Mouse (Mus musculus): ENCODE measurements around the gene Abcc3. TPM values are rescaled to one million over a fixed set of nuclear protein-coding genes. Genes with fewer than 3 reads are reported as not detected.

Abcc3 gene
- polyA plus RNA-seq, 1 experiment, result 6.3 TPM

DNA sequence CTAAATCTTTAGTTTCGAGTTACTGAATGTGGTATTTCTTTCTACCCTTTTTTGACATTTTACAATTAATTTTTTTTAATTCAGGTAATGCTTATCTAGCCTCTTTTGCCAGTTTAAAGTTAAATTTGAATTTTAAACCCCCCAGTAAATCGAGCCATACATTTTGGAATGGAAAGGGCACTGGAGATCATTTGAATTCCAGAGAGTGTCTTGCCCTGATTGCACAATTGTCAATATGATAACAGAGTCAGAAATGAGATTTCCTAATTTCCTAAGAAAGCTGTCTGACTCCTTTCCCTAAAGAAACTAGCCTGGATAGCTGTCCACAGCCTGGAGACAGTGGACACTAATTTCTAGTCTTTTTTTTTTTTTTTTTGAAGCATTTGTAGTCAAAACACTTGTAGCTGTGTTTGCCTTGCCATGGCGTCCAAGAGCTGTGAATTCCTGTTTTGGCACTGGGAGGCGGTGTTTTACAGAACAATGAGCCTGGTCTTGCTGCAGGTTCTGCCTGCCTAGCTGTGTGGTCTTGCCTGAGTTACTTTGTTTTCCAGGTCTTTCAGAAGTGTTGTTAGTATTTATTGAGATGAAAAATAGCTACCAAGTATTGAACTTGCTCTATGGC lies 63.4 kb downstream of the Abcc3 start:
- no peaks in the 10 kb centered on the region for H3K9me3 ChIP-seq
- no peak for TF ChIP-seq GATA1 (IDR thresholded peaks at IDR 0.05; ENCODE audit: borderline replicate concordance, low read length)
- TF ChIP-seq FLI1 (IDR thresholded peaks at IDR 0.05; ENCODE audit: low read length), result no peak
- no peaks in the 10 kb centered on the region for H3K27me3 ChIP-seq (replicated peaks)
- H3K4me1 ChIP-seq, result peaks cover 18% of the 10 kb centered on the region
- no peak overlapping the region for H3K4me3 ChIP-seq (replicated peaks)
- H3K36me3 ChIP-seq (replicated peaks; ENCODE audit: low read length), result peaks cover 7% of the 10 kb centered on the region

DNA sequence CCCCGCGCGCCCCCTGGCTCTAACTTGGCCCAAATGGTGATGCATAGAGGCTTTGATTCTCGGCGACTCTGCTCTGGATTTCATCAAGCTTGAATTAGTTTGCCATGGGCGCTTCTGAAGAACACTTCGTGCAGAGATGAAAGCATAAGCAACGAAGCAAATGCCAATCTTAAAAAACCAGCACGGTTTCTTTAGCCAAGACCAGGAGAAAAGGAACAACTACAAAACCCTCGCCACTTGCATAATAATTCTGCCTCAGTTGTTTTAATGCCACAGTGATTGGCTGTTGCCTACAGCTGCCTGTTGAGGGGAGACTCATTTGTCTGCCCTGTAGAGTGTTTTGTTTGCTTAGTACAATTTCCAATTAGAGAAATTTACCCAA lies 64.2 kb downstream of the Abcc3 start:
- H3K4me1 ChIP-seq, result peaks cover 18% of the 10 kb centered on the region
- no peaks in the 10 kb centered on the region for H3K27me3 ChIP-seq (replicated peaks)
- H3K4me3 ChIP-seq (replicated peaks), result peak overlapping the region; percentile 99
- no peaks in the 10 kb centered on the region for H3K9me3 ChIP-seq
- TF ChIP-seq FLI1 (IDR thresholded peaks at IDR 0.05; ENCODE audit: low read length), result no peak
- no peak for TF ChIP-seq GATA1 (IDR thresholded peaks at IDR 0.05; ENCODE audit: borderline replicate concordance, low read length)
- peaks cover 1% of the 10 kb centered on the region for H3K36me3 ChIP-seq (replicated peaks; ENCODE audit: low read length)

DNA sequence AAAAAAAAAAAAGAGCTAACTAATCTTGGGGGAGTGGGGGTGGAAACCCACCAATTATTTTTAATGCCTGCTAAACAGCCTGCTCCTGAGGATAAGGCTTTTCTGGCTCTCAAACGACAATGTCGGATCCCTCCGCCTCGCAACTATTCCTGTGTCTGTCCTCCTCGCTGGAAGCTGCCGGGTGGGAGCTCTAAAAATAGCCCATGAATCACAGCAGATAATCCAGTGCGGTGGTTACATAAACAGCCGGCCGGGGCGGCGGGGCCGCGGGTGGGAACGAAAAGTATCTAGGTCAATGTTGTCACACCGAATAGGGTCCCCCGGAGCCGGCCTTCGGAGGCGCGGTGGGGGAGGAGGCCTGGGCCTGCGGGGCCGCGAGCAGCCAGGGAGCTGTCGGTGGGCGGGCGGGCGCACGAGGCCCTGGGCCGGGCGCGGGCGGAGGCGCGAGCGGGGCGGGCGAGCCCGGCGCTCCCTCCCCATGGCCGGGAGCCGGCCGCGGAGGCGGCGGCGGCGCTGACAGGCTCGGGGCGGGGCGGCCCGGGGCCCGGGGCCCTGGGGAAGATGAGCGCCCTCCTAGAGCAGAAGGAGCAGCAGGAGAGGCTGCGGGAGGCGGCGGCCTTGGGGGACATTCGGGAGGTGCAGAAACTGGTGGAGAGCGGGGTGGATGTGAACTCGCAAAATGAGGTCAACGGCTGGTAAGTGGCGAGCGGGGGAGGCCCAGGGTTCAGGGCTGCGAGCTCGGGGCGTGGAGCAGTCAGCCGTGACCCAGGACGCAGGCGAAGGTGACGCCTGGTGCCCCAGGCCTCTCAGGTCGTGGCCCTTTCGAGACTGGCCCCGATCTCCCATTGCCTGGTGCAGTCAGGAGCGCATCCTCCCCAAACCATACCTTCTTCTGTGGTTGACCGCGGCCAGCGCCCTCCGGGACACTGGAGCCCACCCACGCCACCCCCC lies 64.8 kb downstream of the Abcc3 start, which contains the start of gene Ankrd40:
Ankrd40 (plus strand) TSS at position 309 of the 951 bp plus-strand sequence.
- Histone ChIP-seq H3K4me3 (replicated peaks) (peak within 1 kb of the TSS; percentile 99), H3K36me3 (replicated peaks; ENCODE audit: low read length) (no peaks in the 10 kb centered on the region), H3K9me3 (no peaks in the 10 kb centered on the region), H3K27me3 (replicated peaks) (no peaks in the 10 kb centered on the region), H3K4me1 (peaks cover 21% of the 10 kb centered on the region)
- TF ChIP-seq FLI1 (IDR thresholded peaks at IDR 0.05; ENCODE audit: low read length) (no peak), GATA1 (IDR thresholded peaks at IDR 0.05; ENCODE audit: borderline replicate concordance, low read length) (no peak)

DNA sequence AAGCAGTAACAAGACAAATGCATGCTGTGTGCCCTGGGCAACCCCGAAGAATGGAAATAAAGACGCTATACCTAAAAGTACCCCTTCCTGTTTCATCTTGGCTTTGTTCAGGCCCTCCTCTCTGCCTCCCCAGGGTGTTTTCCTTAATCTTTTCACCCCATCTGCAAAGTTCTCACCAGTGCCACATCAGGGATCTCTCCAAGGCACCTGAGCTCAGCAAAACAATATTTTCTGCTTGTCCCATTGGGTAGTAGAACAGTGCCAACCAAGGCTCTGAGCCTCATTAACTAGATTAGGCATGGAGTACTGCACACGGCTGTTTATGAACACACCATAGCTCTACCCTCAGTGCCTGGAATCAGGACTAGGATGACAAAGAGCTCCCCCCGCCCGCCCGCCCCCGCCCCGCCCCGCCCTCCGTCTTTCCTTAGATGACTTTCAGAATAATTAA lies 65.8 kb downstream of the Abcc3 start:
- H3K4me3 ChIP-seq (replicated peaks), result peak overlapping the region; percentile 75
- H3K36me3 ChIP-seq (replicated peaks; ENCODE audit: low read length), result no peaks in the 10 kb centered on the region
- no peaks in the 10 kb centered on the region for H3K27me3 ChIP-seq (replicated peaks)
- H3K4me1 ChIP-seq, result peaks cover 30% of the 10 kb centered on the region
- no peaks in the 10 kb centered on the region for H3K9me3 ChIP-seq
- no peak for TF ChIP-seq FLI1 (IDR thresholded peaks at IDR 0.05; ENCODE audit: low read length)
- TF ChIP-seq GATA1 (IDR thresholded peaks at IDR 0.05; ENCODE audit: borderline replicate concordance, low read length), result no peak

GRCm38 (mm10) chr11:94324618-94325017 lies 68.2 kb downstream of the Abcc3 start:
- Histone ChIP-seq H3K27me3 (replicated peaks) (no peaks in the 10 kb centered on the region), H3K36me3 (replicated peaks; ENCODE audit: low read length) (no peaks in the 10 kb centered on the region), H3K9me3 (no peaks in the 10 kb centered on the region), H3K4me3 (replicated peaks) (no peak overlapping the region), H3K4me1 (peaks cover 30% of the 10 kb centered on the region)
- TF ChIP-seq GATA1 (IDR thresholded peaks at IDR 0.05; ENCODE audit: borderline replicate concordance, low read length) (no peak), FLI1 (IDR thresholded peaks at IDR 0.05; ENCODE audit: low read length) (no peak)

DNA sequence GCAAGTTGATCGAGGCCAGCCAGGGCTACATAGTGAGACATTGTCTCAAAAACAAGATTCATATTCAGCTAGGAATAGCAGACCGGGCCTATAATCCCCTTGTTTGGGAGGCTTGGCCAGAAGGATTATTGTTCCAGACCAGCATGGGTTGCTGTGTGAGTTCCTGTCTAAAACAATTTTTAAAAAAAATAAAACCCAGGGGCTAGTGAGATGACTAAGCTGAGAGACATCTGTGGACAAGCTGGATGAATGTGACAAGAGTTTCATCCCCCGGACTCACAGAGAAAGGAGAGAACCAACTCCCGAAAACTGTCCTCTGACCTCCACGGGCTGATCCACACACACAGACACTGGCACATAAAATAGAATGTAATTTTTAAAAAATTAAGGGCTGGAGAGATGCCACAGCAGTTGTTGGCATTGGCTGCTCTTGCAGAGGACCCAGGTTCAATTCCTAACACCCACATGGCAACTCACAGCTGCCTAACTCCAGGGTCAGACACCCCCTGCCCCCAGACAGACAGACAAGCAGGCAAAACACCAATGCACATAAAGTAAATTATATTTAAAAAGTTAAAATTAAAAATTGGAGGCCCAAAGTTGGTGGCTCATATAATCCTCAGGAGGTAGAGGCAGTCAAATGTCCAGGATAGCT lies 69.4 kb downstream of the Abcc3 start:
- Histone ChIP-seq H3K4me3 (replicated peaks) (no peak overlapping the region), H3K9me3 (no peaks in the 10 kb centered on the region), H3K4me1 (peaks cover 39% of the 10 kb centered on the region), H3K36me3 (replicated peaks; ENCODE audit: low read length) (peaks cover 10% of the 10 kb centered on the region), H3K27me3 (replicated peaks) (no peaks in the 10 kb centered on the region)
- TF ChIP-seq FLI1 (IDR thresholded peaks at IDR 0.05; ENCODE audit: low read length), result no peak
- no peak for TF ChIP-seq GATA1 (IDR thresholded peaks at IDR 0.05; ENCODE audit: borderline replicate concordance, low read length)

DNA sequence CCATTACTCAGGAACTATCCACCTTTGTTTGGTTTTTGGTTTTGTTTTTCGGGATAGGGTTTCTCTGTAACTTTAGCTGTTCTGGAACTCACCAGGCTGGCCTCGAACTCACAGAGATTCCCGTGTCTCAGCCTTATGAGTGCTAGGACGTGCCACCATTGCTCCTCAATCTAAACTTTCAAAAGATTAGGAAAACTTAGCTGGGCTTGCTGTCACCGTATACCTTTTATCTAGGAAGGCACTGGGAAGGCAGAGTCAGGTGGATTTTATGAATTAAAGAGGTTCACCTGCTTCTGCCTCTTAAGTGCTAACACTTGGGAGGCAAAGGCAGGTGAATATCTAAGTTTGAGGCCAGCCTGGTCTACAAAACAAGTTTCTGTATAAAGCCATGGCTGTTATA lies 70.2 kb downstream of the Abcc3 start:
- no peak for TF ChIP-seq FLI1 (IDR thresholded peaks at IDR 0.05; ENCODE audit: low read length)
- TF ChIP-seq GATA1 (IDR thresholded peaks at IDR 0.05; ENCODE audit: borderline replicate concordance, low read length), result no peak
- H3K9me3 ChIP-seq, result no peaks in the 10 kb centered on the region
- H3K4me3 ChIP-seq (replicated peaks), result peak overlapping the region; percentile 92
- H3K36me3 ChIP-seq (replicated peaks; ENCODE audit: low read length), result peaks cover 10% of the 10 kb centered on the region
- H3K4me1 ChIP-seq, result peaks cover 42% of the 10 kb centered on the region
- no peaks in the 10 kb centered on the region for H3K27me3 ChIP-seq (replicated peaks)

DNA sequence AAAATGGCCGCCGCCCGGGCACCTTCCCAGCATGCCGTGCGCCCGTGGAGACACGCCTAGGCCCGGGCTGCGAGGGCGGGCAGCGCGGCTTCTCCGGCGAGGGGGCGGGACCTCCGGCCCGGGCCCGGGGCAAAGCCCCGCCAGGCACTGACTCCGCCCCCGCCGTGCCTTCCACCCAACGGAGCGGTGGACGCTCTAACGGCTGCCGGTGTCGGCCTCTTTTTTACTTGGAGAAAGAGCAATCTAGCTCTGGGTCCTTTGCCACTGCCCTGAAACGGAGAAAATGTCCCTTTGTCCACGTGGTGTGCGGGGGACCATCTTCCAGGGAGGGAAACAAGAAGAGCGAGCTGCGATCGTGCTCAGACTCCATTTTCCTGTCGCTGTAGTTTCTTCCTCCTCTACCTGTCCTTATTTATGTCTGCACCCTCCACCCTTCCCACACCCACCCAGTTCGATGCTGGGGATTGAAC lies 70.8 kb downstream of the Abcc3 start, which contains the start of gene Luc7l3:
Luc7l3 (minus strand) TSS at position 58 of the 470 bp plus-strand sequence.
- Histone ChIP-seq H3K4me3 (replicated peaks) (peak within 1 kb of the TSS; percentile 92), H3K4me1 (peaks cover 45% of the 10 kb centered on the region), H3K27me3 (replicated peaks) (no peaks in the 10 kb centered on the region), H3K36me3 (replicated peaks; ENCODE audit: low read length) (peaks cover 14% of the 10 kb centered on the region), H3K9me3 (no peaks in the 10 kb centered on the region)
- TF ChIP-seq GATA1 (IDR thresholded peaks at IDR 0.05; ENCODE audit: borderline replicate concordance, low read length) (no peak), FLI1 (IDR thresholded peaks at IDR 0.05; ENCODE audit: low read length) (no peak)

Measured in megakaryocyte, embryonic 14.5 days (primary cell).